Mouse (Mus musculus) liver (tissue): ENCODE measurements around the gene Agpat1.

Source experiments
- DNase-seq: peaks from one replicate; pipeline ENCODE4 v3.0.0-alpha.2; 2020; ENCODE audit warnings: mixed read lengths

The Agpat1 gene

DNA sequence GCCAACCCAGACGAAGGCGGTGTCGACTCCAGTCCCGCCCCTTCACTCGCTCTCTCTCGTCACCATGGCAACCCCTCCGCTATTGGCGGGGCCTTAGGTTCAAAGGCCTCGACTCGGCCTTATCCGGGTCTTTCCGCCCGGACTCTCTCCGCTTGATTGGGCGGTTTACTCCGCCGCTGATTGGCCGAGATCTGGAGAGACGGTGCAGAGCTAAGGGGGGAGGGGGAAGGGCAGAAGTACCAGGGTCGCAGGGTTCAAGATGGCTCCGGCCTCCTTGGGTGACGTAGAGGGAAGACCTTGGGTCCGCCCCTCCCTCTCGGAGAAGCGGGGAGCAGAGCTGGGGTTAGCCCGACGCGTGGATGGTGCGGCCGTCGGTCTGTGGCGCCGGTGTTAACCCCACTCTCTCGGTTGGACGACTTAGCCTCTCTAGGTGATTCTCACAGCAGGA is at the start of gene Agpat1:
Gene Agpat1 (plus strand): TSS at position 202 of the 448 bp plus-strand sequence.
- DNase-seq, result peak; percentile 99

DNA sequence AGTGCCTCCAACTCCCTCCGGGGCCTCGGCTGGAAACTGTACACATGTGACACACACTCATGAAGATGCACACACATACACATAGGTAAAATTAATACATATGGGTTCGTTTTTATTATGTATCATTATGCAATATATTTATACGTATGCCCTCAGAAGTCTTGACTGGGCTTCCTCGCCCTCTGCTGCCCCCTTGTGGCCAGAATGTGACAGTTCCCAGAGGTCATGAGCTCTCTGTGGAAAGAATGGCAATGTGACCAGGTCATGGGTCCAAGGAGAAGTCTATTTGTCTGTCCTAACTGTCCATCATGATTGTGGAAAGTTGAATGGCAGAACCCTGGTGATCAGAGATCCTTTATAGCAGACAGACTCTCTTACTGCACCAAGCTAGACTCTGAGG is 48.6 kb upstream of the Agpat1 start:
- DNase-seq, result peak; percentile 82

DNA sequence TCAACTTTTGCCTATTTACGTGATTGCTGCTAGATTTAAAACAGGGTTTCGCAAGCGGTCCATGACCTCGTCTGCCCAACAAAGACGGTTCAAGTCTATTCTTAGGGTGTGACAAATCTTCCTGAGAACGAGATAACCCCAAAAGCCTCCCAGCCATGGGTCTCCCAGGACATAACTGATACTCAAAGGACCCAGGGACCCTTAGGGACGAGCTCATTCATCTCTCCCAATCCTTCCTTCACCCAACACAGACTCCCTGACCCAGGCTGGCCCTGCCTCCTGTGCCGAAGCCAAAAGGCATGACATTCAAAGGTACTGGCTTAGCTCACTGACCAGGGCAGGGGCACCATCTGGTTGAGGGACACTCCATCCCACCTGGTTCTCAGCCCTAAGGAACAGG is 47.7 kb upstream of the Agpat1 start:
- no peak for DNase-seq

DNA sequence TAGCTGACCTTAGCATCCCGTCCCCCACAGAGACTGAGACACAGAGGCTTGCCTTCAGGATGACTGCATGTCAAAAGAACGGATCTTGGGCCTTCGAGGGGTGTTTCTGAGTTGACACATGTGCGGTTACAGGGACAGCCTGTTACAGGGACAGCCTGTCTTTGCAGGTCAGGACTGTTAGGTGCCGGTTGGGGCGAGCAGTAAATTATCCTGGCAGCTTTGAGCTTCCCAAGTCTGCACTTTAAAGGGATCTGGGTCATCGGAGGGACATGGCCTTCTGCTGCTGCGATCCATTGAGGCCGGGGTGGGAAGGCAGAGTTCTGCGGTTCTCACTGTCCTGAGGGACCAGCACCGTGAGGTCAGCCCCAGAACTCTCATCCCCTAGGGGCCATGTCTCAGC is 46.7 kb upstream of the Agpat1 start:
- DNase-seq, result no peak

GRCm38 (mm10) chr17:34559116-34559515 is 44.9 kb upstream of the Agpat1 start:
- no peak for DNase-seq

DNA sequence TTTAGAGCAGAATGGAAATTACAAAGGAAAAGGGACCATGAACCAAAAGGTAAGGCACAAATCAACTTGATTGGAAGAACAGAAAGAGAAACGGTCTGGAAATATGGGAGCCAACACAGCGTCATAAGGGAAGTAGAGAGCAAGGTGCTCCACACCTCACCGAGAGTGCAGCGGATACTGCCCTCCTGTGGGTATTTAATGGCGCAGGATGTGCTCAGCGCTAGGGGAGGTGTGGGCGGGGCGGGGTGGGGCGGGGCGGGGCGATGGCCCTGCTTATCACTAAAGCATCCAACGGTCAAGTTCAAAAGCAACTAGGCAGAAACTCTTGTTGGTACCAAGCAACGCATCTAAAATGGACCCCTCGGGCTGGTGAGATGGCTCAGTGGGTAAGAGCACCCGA is 44.2 kb upstream of the Agpat1 start:
- peak; percentile 65 for DNase-seq

GRCm38 (mm10) chr17:34560438-34560837 is 43.6 kb upstream of the Agpat1 start:
- no peak for DNase-seq

DNA sequence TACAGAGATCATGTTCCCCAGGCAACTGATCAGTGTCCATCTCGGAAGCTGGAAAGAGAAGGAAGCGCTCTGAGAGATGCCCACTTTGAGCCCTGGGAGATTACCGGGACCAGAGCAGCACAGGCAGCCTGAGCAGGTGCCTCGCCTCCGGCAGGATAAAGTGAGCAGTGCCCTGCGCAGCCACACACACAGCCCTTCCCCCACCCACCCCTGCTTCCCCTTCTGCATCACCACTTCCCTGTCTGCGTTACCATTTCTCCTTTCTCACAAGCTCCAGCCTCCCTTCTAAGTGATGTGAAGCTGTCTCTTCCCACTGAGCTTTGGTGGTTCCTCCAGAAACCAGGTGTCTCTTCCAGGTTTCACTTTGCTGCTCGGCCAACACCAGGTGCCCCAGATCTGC is 42.9 kb upstream of the Agpat1 start:
- peak; percentile 38 for DNase-seq

DNA sequence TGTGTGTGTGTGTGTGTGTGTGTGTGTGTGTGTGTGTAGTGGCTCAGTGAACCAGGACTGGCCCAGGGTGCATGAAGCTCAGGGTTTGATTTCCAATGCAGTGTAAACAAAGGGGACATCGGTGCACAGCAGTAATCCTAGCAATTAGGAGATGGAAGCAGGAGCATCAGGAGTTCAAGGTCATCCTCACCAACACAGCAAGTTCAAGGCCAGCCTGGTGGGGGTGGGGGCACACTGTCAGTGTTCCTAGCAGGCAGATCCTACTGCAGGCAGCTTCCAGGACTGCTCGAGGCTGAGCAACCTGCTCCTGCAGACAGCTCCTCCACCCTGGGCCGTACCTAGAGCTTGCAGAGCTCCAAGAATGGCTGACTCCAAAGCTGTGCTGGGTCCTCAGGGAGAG is 41.5 kb upstream of the Agpat1 start:
- DNase-seq, result no peak

DNA sequence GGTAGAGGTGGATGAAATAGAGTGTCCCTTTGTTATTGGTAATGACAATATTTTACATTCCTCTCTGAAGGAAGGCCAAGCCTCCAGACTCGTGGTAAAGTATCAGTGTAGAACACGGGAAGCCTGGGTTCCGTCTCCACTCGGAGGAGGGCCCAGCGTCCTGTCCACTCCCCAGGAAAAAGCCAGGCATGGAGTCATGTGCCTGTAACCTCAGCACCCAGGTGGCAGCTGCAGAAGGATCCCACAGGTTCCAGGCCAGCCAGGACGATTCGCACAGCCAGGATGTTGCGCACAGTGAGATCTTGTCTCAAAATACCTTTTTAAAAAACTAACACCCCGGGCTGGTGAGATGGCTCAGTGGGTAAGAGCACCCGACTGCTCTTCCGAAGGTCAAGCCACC is 40.7 kb upstream of the Agpat1 start:
- DNase-seq, result no peak

GRCm38 (mm10) chr17:34564003-34564421 is 40.0 kb upstream of the Agpat1 start, which contains the start of gene Notch4:
Gene Notch4 (plus strand): TSS chr17:34564268.
- DNase-seq, result peak; percentile 25

DNA sequence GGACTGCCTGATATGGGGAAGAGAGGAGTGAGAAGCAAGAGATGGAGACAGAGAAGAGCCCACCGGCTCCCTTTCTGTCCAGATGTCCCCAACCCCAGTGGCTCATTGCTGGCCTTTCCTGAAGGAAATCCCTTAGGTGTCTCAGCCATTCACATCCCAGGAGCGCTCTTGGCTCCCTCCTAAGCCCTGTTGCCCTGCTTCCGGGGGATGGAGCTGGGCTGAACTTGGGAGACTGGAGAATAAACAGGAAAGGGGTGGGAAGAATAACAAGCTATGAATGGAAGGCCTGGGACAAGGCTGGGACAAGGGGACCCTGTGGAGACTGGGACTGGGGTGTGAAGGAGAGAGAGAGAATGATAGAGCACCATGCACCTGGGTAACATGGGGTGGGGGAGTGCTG is 39.3 kb upstream of the Agpat1 start:
- no peak for DNase-seq

- DNase-seq, result no peak
These were observed 36.8 kb upstream of the Agpat1 start for GRCm38 (mm10) chr17:34567311-34567710.

- DNase-seq, result no peak
These were observed 35.6 kb upstream of the Agpat1 start for GRCm38 (mm10) chr17:34568421-34568820.

GRCm38 (mm10) chr17:34569919-34570318 is 34.1 kb upstream of the Agpat1 start:
- DNase-seq, result no peak

- peak; percentile 34 for DNase-seq
These were observed 32.2 kb upstream of the Agpat1 start for GRCm38 (mm10) chr17:34571875-34572274.

GRCm38 (mm10) chr17:34572361-34572760 is 31.7 kb upstream of the Agpat1 start:
- DNase-seq, result no peak

DNA sequence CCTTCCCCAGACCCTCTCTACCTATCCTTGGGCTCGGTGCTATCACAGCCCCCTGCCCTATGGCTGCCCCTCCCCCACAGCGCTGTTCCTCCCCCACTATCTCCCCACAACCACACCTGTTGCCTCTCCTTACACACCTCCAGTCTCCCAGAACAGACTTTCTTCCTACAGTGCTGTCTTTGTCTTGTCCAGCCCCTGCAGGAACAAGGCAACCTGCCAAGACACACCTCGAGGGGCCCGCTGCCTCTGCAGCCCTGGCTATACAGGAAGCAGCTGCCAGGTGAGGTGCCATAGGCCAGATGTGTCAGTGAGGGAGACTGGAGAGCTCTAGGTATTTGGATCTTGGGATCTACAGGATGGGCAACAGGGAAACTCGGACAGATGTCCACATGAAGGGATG is 27.5 kb upstream of the Agpat1 start:
- no peak for DNase-seq

- DNase-seq, result no peak
These were observed 26.0 kb upstream of the Agpat1 start for GRCm38 (mm10) chr17:34578070-34578469.

GRCm38 (mm10) chr17:34582528-34582927 is 21.5 kb upstream of the Agpat1 start:
- no peak for DNase-seq

- no peak for DNase-seq
These were observed 20.7 kb upstream of the Agpat1 start for GRCm38 (mm10) chr17:34583397-34583796.

- DNase-seq, result no peak
These were observed 20.2 kb upstream of the Agpat1 start for GRCm38 (mm10) chr17:34583819-34584218.

GRCm38 (mm10) chr17:34585121-34585520 is 18.9 kb upstream of the Agpat1 start:
- DNase-seq, result no peak

DNA sequence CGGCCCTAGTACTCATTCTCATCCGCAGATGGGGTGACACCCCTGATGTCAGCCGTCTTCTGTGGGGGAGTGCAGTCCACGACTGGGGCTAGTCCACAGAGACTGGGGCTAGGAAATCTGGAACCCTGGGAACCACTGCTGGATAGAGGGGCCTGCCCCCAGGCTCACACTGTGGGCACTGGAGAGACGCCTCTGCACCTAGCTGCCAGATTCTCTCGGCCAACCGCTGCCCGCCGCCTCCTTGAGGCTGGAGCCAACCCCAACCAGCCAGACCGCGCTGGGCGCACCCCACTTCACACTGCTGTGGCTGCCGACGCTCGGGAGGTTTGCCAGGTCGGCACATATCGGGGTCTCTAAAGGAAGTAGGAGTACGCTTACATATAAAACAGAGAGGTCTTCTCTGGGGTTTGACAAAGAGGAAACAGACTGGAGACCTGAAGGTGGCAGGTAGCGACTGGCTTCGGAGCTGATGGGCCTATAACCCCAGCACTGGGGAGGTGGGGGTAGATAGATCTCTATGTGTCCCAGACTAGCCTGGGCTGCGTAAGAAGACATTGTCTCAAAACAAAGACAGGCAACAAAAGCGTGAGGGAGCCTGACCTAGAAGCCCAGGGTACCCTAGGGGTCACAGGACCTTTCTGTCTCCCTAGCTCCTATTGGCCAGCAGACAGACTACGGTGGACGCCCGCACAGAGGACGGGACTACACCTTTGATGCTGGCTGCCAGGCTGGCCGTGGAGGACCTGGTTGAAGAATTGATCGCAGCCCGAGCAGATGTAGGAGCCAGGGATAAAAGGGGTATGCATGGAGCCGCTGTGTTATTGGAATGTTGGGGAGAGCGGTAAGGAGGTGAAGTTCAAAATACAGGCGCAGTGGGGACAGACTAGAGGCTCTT is 17.9 kb upstream of the Agpat1 start:
- DNase-seq, result no peak
